Mouse (Mus musculus): Measurements from ENCODE around the gene Itprip. TPM values are rescaled to one million over a fixed set of nuclear protein-coding genes. Genes with fewer than 3 reads are reported as not detected.

Gene Itprip
- total RNA-seq (2022) = 10 to 100 TPM in 2 of 4 experiments, 1 to 10 TPM in 2; 8.1 to 15.4 (median 11.5) TPM

GRCm38 (mm10) chr19:47919126-47919965 lies at the start of gene Itprip, which contains the start of gene Cfap43:
Itprip (minus strand) TSS chr19:47919299.
Cfap43 (minus strand) TSS chr19:47919287.
- peak; percentile 93 for DNase-seq (ENCODE audit: low spot score)

DNA sequence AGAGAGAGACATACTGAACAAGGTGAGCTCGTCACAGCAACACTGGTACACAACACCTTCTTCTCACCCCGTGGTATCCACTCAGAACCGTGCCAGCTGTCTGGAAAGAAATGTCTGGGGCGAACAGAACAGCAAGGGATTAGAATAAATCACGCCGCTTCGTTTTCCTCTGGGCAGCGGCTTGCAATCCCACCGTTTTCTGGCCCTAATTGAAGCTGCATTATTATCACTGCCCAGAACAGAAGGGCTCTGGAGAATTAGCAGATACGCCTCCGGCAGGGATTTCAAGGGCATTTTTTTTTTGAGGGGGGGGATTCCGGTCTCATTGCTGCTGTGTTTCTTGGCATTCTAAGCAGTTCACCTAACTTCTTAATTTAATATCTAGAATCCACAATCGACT lies 39.1 kb upstream of the Itprip start:
- no peak for DNase-seq (ENCODE audit: low spot score)

DNA sequence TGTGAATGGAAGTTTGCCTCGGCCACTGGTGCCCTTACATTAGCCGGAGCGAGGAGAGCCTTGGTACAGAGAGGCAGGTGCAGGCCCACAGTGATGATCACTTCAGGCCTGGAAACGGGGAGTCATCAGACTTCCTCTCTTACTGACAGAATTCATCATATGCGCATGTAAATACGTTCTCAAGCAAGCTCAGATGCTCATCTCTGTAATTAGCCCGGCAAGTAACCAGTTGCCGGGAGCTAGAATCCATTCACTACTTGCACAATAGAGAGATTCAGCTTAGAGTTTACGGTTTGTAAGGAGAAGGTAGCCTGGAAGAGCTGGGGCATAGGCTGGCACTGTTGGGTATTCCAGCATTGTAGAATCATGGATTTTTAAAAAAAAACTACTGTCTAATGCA lies 34.1 kb upstream of the Itprip start:
- DNase-seq (ENCODE audit: low spot score) = no peak

- no peak for DNase-seq (ENCODE audit: low spot score)
Observed at GRCm38 (mm10) chr19:47950946-47951345, 31.8 kb upstream of the Itprip start.

DNA sequence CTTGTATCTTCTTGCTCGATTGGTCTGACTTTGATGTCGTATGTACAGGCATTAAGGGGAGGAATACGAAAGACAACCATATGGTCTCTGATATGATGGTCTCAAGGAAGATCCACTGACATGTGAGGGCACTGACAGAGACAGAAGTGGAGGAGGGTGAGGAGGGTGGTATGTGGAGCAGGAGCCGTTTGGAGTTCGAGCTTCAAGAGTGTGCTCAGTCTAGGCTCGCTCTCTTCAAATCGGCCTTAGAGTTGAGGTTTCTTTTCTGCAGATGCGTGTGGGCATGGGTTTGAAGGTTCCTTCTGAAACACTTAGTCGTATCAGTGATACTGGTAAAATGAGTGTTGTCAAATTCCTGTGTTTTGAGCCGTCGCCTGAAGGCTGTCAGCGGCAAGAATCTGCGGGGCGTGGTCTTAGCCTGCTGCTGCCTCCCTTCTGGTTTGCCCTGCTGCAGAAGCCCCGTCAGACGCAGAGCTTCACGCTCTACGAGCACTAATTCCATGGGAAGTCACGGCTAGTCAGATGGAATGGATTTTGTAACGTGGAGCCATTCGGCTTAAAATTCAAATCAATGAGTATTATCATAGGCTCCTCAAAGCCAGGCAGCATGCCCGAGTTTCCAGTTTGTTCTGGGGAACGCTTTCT lies 27.8 kb upstream of the Itprip start:
- no peak for DNase-seq (ENCODE audit: low spot score)

DNA sequence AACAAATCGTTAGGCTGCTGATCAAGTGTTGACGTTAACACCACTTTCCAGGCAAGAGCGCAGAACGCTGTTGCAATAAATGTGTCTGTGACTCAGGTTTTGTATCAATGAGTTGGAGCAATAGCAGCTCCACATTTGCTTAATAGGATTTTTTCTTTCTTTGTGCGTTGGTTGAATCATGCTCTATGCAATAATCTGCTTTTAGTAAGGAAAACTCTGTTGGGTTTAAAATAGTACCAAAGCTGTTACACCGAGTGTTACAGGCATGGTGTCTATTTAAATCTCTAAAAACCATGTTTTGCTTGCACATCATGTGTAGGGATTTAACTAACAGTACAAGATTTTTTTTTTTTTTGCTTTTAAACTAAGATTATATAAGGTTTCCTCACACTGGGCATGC lies 20.3 kb upstream of the Itprip start:
- DNase-seq (ENCODE audit: low spot score) = no peak

- DNase-seq (ENCODE audit: low spot score) = no peak
Observed at GRCm38 (mm10) chr19:47937443-47938406, 18.6 kb upstream of the Itprip start, which contains the start of gene Cfap58. Cfap58 (plus strand) TSS chr19:47937675.

DNA sequence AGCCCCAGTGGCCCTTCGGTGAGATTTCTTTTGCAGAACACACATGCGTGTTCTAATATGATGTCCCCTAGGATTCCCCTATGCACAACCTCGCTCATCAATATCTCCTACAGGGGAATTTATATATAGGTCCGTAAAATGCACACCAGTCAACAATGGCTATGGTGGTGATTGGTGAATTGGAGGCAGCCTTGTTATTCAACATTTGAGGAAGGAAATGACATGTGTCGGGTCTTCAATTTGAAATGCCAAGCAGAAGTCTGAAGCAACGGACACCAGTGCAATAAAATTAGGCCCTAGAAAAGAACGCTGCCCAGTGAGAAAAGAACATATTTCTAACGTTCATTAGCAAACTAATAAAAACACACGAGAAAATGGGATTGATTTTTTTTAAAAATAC lies 17.8 kb upstream of the Itprip start:
- no peak for DNase-seq (ENCODE audit: low spot score)

- no peak for DNase-seq (ENCODE audit: low spot score)
Observed at GRCm38 (mm10) chr19:47936490-47936889, 17.4 kb upstream of the Itprip start.

GRCm38 (mm10) chr19:47935530-47935929 lies 16.4 kb upstream of the Itprip start:
- DNase-seq (ENCODE audit: low spot score) = no peak

DNA sequence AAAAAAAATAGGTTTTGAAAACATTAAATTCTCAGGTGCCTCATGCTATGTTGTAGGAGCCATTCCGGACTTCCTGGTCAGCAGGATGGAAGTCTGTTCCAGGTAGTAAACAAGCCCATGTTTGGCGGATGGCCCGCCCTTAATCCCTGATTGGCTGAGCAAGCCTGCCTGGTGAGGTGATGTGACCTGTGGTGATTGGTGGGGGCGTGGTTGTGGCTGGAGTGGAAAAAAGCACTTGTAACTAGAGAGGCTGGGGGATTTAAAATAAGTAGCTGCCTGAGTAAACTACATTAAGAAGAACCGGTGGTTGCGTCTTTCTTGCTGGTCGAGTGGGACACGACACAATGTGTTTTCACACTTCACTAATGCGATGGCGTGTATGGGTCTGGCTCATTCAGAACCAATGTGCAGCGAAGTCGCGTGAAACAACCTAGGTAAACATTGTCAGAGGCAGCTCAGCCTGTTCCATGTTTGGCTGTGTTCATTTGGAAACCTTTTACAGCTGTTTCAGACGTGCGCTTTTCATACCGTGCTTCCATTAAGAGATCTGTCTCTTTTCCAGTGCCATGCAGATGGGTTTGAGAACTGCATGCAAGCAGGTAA lies 15.6 kb upstream of the Itprip start:
- DNase-seq (ENCODE audit: low spot score) = no peak

GRCm38 (mm10) chr19:47934146-47934545 lies 15.0 kb upstream of the Itprip start:
- no peak for DNase-seq (ENCODE audit: low spot score)

DNA sequence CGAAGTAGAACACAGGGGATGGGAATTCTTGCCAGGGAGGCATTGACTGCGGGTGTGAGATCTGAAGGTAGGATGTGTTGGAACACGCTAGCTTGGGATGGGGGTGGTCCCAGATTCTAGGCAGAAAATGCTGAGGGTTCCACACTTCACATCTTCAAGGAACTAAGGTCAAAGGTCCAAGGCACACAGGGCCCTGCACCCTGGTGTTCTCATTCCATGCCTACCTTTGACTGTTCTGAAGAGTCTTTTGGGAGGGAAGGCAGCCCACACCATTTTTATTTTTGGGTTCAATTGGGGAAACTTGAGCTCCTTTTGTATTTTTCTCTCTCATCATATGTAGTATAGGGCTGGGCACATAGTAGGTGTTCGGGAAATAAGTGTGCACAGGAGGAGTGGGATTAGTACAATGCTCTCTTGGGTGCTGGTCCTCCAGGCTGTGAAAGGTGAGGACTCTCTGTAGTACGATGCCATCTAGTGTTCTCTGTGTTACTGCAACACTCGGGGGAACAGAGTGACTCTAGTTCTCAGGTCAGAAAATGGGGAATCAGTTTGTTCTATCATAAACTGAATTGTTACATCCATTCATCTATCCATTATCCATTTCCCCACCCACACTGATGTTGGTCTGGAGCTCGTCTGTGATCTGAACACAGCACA lies 13.0 kb upstream of the Itprip start:
- DNase-seq (ENCODE audit: low spot score) = peak; percentile 27

GRCm38 (mm10) chr19:47929043-47929442 lies 9.9 kb upstream of the Itprip start:
- DNase-seq (ENCODE audit: low spot score) = no peak

GRCm38 (mm10) chr19:47927032-47927431 lies 7.9 kb upstream of the Itprip start:
- no peak for DNase-seq (ENCODE audit: low spot score)

DNA sequence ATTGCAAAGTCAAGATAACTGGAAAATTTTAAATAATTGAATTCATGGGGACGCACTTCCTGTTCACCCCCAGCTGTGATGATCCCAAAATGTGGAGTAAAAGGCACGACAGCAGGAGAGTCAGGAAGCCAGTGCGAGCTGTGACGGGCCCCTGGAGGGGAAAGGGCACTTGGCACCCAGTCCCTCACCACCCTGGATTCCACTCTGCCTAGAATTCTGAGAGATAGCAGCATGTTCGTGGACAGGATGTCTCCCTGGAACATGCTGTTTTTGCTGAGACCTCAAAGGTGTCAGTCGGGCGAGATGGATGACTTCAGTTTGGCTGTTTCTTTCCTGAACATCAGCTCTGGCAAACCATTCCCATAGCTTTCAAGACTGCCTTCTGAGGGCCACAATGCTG lies 6.7 kb upstream of the Itprip start:
- no peak for DNase-seq (ENCODE audit: low spot score)

DNA sequence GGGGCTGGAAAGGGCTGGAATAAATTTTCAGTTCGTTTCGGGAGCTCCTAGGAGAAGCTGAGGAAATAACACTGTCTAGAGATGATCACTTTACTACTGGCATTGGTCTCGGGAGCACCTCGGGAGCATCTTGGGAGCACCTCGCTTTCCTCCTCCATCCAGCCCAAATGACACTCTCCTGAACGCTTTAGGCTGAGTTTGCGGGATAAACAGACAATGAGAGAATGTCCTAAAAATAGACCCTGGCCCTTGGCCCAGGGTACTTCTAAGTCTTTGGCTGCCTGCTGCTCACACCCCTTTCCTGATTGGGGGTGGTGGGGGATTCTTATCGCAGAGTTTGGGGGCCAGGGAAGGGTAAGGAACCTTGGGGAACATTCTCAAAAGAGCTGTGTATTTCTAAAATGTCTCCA lies 872 bp upstream of the Itprip start:
- DNase-seq (ENCODE audit: low spot score) = peak; percentile 72

DNA sequence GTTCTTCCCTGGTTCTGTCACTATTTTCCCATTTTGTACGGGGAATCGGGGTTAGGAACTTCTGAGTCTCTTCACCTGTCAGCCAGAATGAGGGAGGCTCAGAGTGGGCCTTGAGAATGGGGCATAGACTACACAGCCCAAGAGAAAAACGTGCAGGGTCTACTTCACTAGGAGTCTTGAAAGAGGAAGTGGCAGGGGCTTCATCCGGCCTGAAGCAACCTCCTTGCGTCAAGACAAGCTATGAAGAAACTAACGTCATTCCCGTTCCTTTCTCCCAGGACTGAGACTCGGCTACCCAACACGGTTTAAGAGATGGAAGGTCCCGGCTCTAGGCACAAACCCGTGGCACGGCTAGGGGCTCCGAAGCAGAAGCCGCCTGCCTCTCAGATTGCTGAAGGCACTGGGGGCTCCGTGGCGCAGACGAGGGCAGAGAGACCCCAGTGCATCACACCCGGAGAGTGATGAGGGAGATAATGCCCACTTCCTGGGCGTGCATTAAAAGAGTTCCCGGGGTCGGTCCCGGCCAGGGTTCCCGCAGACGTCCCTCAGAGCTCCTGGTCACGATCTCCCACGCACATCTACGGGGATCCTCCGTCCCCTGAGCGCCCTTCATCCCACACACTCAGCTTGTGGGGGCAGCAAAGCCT lies 521 bp downstream of the Itprip start:
- peak; percentile 31 for DNase-seq (ENCODE audit: low spot score)

DNA sequence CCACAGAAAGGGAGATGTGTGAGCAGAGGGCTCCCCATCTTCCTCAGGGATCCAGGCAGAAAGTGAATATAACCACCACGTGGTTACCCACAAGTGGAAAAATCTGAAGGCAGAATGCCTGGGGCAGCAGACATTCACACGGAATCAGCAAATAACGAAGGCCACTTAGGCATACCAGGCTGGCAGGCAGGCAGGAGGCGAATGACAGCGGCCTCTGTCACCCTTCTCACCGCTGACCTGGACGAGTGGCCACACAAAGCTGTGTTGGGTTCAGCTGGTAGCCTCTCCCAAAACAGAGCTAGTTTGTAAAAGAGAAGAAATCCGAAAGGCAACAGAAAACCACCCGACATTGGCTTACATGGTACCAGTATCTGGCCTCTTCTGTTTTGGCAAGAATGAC lies 1.1 kb downstream of the Itprip start:
- DNase-seq (ENCODE audit: low spot score) = no peak

DNA sequence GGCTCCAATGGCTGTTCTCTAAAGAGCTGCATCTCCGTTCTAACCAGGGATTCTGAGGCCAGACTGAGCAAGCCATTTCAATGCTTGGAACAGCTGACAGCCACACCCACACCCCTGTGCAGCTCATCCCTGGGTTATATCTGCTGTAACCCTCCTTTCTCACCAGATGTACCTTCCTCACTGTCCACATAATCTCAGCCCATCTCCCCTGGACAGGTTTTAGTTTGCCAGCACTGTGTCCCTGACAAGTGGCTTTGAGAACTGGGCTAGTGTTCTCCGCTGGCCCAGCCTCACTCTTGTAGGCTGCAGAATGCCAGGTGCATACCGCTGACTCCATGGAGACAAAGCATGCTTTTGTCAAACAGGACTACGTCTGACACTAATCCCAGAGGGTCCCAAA lies 1.7 kb downstream of the Itprip start:
- DNase-seq (ENCODE audit: low spot score) = no peak

Data from heart, adult 8-10 months (tissue).